Mouse (Mus musculus) natural killer cell, adult 2 months (primary cell): Measurements from ENCODE around the gene Gnl2.

Source experiments
- DNase-seq, 2 experiments: peaks; one replicate each; pipeline ENCODE4 v3.0.0; 2022; ENCODE audit warnings: low spot score in 2 of 2

Gnl2 gene

GRCm38 (mm10) chr4:125002978-125003377 lies 13.4 kb upstream of the Gnl2 start:
- DNase-seq: no peak

DNA sequence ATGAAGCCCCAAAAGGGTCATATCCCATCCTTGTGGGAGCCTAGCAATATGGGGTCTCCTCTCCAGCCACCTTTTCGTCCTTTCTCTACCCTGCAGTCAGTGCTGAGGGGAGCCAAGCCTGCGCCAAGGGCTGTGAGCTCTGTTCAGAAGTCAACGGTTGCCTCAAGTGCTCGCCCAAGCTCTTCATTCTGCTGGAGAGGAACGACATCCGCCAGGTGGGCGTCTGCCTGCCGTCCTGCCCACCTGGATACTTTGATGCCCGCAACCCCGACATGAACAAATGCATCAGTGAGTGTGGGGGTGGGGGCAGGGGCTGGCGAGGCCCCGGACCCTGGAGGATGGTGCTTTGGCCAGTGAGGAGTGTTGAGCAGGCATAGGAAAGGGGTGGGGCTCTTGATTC lies 11.5 kb upstream of the Gnl2 start:
- DNase-seq: no peak

- DNase-seq: no peak
These were observed 8.9 kb upstream of the Gnl2 start for GRCm38 (mm10) chr4:125007460-125007859.

GRCm38 (mm10) chr4:125008220-125008619 lies 8.2 kb upstream of the Gnl2 start:
- DNase-seq: no peak

- DNase-seq: no peak
These were observed 7.7 kb upstream of the Gnl2 start for GRCm38 (mm10) chr4:125008712-125009111.

GRCm38 (mm10) chr4:125017431-125017830 lies 1.0 kb downstream of the Gnl2 start:
- DNase-seq: no peak

GRCm38 (mm10) chr4:125020780-125021538 lies 4.6 kb downstream of the Gnl2 start:
- no peak for DNase-seq

GRCm38 (mm10) chr4:125029891-125030614 lies 13.7 kb downstream of the Gnl2 start:
- DNase-seq: peak; percentile 83 to 87

DNA sequence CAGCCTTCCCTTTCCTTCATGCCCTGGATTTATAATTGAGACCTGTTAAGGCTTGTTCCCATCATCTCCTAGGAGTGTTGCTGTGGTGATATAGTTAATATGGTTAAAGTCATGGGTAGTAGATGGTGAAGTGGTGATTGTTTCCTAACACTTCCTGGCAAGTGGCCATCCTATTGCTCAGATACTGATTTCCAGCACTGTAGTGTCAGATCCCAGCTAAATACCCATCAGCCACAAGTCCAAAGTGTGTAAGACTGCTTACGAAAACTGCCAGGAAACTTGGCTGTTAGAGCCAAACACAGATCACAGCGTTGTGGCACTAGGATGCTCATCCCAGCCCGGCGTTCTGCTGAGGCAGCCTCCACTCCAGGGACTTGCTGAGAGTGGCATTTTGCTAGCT lies 18.0 kb downstream of the Gnl2 start:
- no peak for DNase-seq

DNA sequence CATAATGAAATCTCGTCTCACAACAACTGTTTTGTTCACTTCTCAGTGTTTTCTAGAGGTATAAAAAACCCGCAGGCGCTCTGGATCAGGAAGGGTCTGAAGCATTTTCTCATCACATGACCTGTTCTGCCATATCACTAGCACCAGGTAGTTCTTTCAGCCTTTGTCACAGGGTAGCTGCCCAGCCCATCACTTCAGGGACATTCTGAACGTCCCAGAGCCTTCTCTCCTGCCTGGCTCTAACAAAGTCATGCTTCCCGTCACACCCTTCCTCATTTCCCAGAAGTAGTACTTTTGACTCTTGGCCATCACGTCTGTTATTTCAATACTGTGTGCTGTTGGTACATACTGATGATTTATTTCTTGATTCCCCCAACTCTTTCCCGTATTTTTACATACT lies 28.1 kb downstream of the Gnl2 start:
- DNase-seq: no peak

DNA sequence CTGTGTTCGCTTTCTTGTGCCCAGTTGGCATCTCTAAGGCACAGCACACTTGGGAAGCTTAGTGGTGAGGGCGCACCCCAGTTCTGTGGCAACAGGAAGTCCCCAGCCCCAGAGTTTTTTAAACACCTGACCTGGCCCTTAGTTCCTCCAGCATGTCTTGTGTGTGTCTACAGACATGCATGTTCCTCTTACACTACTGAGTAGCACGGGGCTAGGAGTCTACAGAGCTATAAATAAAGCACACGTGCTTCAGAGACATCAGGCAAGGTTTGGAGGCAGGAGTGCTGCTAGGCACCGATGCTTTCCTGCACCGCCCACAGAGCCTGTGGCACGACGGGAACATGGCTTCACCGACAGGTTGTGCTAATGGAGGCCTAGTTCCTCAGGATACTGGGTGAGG lies 39.0 kb downstream of the Gnl2 start:
- DNase-seq: peak in 1 of 2 experiments; percentile 15

- no peak for DNase-seq
These were observed 40.1 kb downstream of the Gnl2 start for GRCm38 (mm10) chr4:125056476-125056875.

DNA sequence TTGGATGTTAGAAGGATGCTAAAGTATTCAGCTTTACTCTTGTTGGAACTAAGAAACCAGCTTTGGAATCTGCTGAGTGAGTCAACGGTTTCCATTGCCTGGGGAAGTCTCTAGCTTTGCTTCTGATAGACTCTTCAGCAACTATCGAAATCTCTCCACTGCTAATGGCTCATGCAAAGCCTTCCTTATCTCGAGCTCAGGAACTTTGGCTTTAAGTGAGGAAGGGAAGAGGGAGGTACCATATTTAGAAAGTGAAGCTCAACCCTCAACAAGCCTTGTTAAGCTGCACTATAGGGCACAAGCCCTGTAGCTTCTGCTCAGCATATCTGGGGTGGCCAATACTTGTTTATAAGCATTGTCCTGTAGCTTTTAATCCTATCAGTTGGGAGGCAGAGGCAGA lies 40.9 kb downstream of the Gnl2 start:
- DNase-seq: no peak

DNA sequence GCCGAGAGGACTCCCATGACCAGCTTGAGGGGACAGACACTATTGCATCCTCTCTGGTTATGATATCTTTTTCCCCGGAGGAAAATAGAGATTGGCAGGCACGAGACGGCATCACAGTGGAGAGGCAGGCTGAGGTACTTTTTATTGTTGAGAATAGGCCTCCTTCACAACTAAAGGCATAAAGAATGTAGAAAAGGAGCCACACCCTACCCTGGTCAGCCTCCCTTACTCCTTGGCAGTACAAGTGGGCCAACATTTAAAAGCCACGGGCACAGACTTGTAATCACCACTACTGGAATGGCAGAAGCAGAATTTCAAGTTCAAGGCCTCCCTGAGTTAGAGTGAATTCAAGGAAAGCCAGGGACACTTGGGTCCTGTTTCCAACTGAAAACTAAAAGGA lies 41.6 kb downstream of the Gnl2 start:
- DNase-seq: no peak

DNA sequence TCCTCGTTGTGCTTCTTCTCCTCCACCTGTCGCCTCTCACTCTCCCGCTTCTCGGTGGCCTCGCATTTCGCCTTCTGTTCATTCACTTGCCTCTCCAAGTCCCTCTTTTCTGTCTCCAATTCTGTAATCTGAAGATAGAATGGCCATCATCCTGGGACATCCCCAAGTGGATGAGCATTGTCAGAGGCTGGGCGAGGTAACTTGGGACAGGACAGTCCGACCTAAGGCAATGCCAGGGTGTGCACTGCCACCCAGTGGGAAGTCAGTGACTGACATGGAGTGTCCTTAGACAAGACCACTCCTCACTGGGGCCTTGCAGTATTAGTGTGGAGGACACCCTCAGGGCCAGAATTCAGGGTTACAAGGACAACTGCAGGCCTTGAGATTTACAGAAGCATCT lies 42.6 kb downstream of the Gnl2 start:
- peak in 1 of 2 experiments; percentile 35 for DNase-seq

- DNase-seq: no peak
These were observed 47.4 kb downstream of the Gnl2 start for GRCm38 (mm10) chr4:125063829-125064228.

- DNase-seq: peak; percentile 52 to 65
These were observed 49.3 kb downstream of the Gnl2 start, which contains the start of gene Dnali1 for GRCm38 (mm10) chr4:125065517-125066307. Dnali1 (minus strand) TSS chr4:125065703.

DNA sequence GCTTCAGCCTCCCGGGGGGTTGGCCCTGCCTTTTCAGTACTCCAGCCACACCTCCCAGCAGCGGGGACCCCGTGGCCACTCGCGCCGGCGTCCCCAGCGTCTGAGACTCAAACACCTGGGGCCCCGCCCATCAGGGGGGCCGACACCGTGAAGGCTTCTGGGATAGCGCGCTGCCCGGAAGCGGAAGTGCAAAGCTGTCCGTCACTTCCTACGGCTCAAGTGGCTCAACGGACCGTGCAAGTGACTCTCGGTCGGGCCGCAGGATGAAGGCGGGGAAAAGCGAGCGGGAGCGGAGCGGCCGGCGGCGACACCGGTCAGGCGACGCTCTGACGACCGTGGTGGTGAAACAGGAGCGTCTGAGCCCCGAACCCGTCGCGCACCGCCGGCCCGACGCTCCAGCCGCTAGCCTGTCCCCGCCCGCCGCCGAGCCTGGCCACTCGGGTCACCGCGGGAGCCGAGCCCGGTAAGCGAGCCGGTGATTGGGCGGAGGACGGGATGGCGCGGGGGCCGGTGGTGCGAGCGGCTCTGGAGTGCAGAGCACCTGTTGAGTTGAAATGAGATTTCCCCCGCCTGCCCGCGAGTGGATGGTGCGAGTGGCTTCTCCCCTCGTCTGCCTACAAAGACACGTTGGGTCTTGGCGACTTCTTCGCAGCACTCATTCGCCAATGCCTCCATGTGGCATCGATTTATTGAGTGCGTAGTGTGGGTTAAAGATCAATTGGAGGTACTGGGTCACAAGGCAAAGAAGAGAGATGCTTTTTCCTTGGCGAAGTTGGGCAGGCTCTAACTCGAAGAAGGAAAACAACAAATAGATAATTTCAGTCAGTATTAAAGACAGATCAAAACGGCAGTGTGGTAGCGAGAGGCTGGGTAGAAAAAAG lies 50.3 kb downstream of the Gnl2 start, which contains the start of gene Snip1:
Snip1 (plus strand) TSS at position 183 of the 881 bp plus-strand sequence.
- DNase-seq: peak; percentile 90 to 92

DNA sequence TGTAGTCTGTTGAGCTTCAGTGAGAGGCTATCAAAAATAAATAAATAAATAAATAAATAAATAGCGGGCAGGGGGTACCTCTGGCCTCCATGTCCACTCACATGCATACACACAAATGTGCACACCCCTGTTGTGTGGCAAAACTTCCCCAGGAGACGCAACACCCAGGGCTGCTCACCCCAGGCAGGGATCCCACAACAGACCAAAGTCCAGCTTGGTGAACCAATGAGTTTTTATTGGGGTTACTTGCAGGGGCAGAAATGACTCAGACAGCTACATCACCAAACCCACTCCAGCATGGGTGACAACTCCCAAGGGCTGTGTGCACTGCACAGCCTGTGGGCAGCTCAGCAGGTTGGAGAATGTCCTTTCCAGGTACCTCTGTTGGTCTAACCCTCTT lies 61.3 kb downstream of the Gnl2 start:
- no peak for DNase-seq

- DNase-seq: no peak
These were observed 62.3 kb downstream of the Gnl2 start for GRCm38 (mm10) chr4:125078698-125079097.
